Mouse (Mus musculus): ENCODE measurements around the gene Os9. TPM values are rescaled to one million over a fixed set of nuclear protein-coding genes. Genes with fewer than 3 reads are reported as not detected.
A peak's percentile ranks its signal among the peaks of the same experiment; 100 is the strongest.

Os9 gene
- polyA plus RNA-seq, 1 experiment from 2014 or later: 138 TPM

- Histone ChIP-seq H3K4me1 (replicated peaks) (no peaks in the 10 kb centered on the region), H3K27ac (no peak overlapping the region), H3K4me2 (replicated peaks) (no peak overlapping the region), H3K4me3 (replicated peaks) (no peak overlapping the region), H3K36me3 (peaks cover 60% of the 10 kb centered on the region), H3K27me3 (no peaks in the 10 kb centered on the region), H3K9ac (replicated peaks) (no peak overlapping the region), H3K9me3 (no peaks in the 10 kb centered on the region)
- ATAC-seq: no peak
- 90% methylated on average over 16 of the region's 16 CpGs for WGBS
Measured at GRCm38 (mm10) chr10:127107563-127108261, 13.2 kb downstream of the Os9 start.

DNA sequence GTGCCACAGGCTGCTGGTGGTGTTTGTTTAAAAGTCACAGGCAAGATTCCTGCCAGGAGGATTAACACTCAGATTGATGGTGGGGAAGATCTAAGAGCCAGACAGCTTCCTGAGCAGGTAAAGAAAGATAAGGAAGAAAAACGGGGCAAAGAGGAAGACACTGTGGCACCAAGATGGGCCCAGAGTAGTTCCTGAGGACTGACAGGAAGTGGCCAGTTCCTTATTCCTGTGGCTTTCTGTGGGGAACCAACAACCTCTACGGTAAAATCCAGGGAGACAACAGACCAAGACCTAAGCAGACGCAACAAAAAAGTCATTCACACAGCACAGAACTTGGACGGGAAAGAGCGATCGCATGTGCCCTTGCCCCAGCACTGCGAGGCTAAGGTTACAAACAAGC lies 17.3 kb downstream of the Os9 start:
- H3K27me3 ChIP-seq: no peaks in the 10 kb centered on the region
- no peak overlapping the region for H3K9ac ChIP-seq (replicated peaks)
- ATAC-seq: no peak
- no peak overlapping the region for H3K4me3 ChIP-seq (replicated peaks)
- no peak overlapping the region for H3K4me2 ChIP-seq (replicated peaks)
- peaks cover 60% of the 10 kb centered on the region for H3K36me3 ChIP-seq
- 91% methylated on average over 7 of the region's 7 CpGs for WGBS
- no peaks in the 10 kb centered on the region for H3K4me1 ChIP-seq (replicated peaks)
- H3K9me3 ChIP-seq: no peaks in the 10 kb centered on the region
- no peak overlapping the region for H3K27ac ChIP-seq

- WGBS: 88% methylated on average over 6 of the region's 6 CpGs
- Histone ChIP-seq H3K4me2 (replicated peaks) (no peak overlapping the region), H3K27ac (no peak overlapping the region), H3K9me3 (no peaks in the 10 kb centered on the region), H3K4me1 (replicated peaks) (no peaks in the 10 kb centered on the region), H3K27me3 (no peaks in the 10 kb centered on the region), H3K9ac (replicated peaks) (no peak overlapping the region), H3K4me3 (replicated peaks) (no peak overlapping the region), H3K36me3 (peaks cover 71% of the 10 kb centered on the region)
- ATAC-seq: no peak
Measured at GRCm38 (mm10) chr10:127101151-127101550, 19.8 kb downstream of the Os9 start.

GRCm38 (mm10) chr10:127100414-127100813 lies 20.5 kb downstream of the Os9 start:
- Histone ChIP-seq H3K27me3 (no peaks in the 10 kb centered on the region), H3K36me3 (peaks cover 73% of the 10 kb centered on the region), H3K4me1 (replicated peaks) (no peaks in the 10 kb centered on the region), H3K9me3 (no peaks in the 10 kb centered on the region), H3K4me2 (replicated peaks) (no peak overlapping the region), H3K27ac (no peak overlapping the region), H3K9ac (replicated peaks) (no peak overlapping the region), H3K4me3 (replicated peaks) (no peak overlapping the region)
- 88% methylated on average over 8 of the region's 8 CpGs for WGBS
- no peak for ATAC-seq

- Histone ChIP-seq H3K36me3 (peaks cover 73% of the 10 kb centered on the region), H3K9ac (replicated peaks) (no peak overlapping the region), H3K9me3 (no peaks in the 10 kb centered on the region), H3K4me1 (replicated peaks) (peaks cover 1% of the 10 kb centered on the region; the same call in 1 of the 2 replicates), H3K4me2 (replicated peaks) (no peak overlapping the region), H3K4me3 (replicated peaks) (no peak overlapping the region), H3K27ac (no peak overlapping the region), H3K27me3 (no peaks in the 10 kb centered on the region)
- no peak for ATAC-seq
- 93% methylated on average over 14 of the region's 15 CpGs for WGBS
Measured at GRCm38 (mm10) chr10:127099868-127100267, 21.1 kb downstream of the Os9 start.

- ATAC-seq: no peak
- peaks cover 67% of the 10 kb centered on the region for H3K36me3 ChIP-seq
Measured at GRCm38 (mm10) chr10:127099191-127099590, 21.7 kb downstream of the Os9 start.

DNA sequence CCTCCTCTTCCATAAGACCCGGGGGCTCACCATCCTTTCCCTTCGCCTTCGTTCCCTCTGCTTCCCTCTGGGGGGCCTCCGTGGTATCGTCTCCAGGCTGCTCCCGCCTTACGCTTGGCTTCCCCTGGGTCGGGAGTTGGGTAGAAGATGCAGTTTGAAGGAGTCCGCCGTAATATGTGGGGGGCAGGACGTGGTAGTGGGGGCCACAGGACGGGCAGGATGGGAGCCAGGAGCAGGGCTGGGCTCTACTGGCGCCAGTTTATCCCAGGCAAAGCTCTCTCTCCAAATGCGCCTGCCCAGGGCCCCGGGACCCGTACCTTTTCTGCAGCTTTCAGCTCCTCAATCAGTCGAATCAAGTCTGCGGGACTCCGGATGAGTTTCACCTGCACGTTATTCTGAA lies 22.4 kb downstream of the Os9 start:
- no peaks in the 10 kb centered on the region for H3K27me3 ChIP-seq
- H3K36me3 ChIP-seq: peaks cover 70% of the 10 kb centered on the region
- no peak overlapping the region for H3K9ac ChIP-seq (replicated peaks)
- peaks cover 11% of the 10 kb centered on the region; the same call in 1 of the 2 replicates for H3K4me1 ChIP-seq (replicated peaks)
- no peak overlapping the region for H3K4me2 ChIP-seq (replicated peaks)
- 80% methylated on average over 20 of the region's 20 CpGs for WGBS
- ATAC-seq: no peak
- H3K9me3 ChIP-seq: no peaks in the 10 kb centered on the region
- no peak overlapping the region for H3K27ac ChIP-seq
- no peak overlapping the region for H3K4me3 ChIP-seq (replicated peaks)

More at GRCm38 (mm10) chr10:127099191-127099590, 21.7 kb downstream of the Os9 start:
- WGBS: 90% methylated on average over 10 of the region's 10 CpGs
- Histone ChIP-seq H3K4me3 (replicated peaks) (no peak overlapping the region), H3K9ac (replicated peaks) (no peak overlapping the region), H3K27ac (no peak overlapping the region), H3K4me1 (replicated peaks) (peaks cover 8% of the 10 kb centered on the region; the same call in 1 of the 2 replicates), H3K27me3 (no peaks in the 10 kb centered on the region), H3K4me2 (replicated peaks) (no peak overlapping the region), H3K9me3 (no peaks in the 10 kb centered on the region)

DNA sequence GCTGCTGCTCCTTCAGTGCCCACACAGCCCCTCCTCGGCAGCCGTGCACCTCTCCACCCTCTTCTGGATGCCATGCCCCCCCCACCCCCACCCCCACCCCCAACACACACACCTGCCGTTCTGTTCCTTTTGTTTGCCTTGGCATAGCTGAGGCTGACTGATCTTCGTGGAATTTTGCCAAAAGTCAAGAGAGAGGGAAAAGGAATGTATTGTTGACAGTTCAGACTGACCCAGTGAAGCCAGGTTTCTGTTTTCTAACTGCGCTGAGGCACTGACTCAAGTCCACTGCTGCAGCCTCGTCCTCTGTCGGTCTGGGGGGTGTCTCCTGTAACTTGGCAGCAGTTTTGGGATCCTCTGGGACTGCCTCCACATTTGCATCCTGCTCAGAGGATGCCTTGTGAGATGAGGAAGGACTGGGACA lies 26.5 kb downstream of the Os9 start:
- peaks cover 31% of the 10 kb centered on the region for H3K4me1 ChIP-seq (replicated peaks)
- H3K9me3 ChIP-seq: no peaks in the 10 kb centered on the region
- H3K4me3 ChIP-seq (replicated peaks): no peak overlapping the region
- ATAC-seq: no peak
- H3K27ac ChIP-seq: peak overlapping the region; percentile 44; the same call in 1 of the 2 replicates
- peaks cover 81% of the 10 kb centered on the region for H3K36me3 ChIP-seq
- no peak overlapping the region for H3K9ac ChIP-seq (replicated peaks)
- 47% methylated on average over 7 of the region's 7 CpGs for WGBS
- no peak overlapping the region for H3K4me2 ChIP-seq (replicated peaks)
- peaks cover 40% of the 10 kb centered on the region for H3K27me3 ChIP-seq

- ATAC-seq: no peak
- H3K36me3 ChIP-seq: peaks cover 78% of the 10 kb centered on the region
- H3K4me3 ChIP-seq (replicated peaks): no peak overlapping the region
- 52% methylated on average over 4 of the region's 4 CpGs for WGBS
- no peaks in the 10 kb centered on the region for H3K9me3 ChIP-seq
- H3K4me2 ChIP-seq (replicated peaks): no peak overlapping the region
- H3K4me1 ChIP-seq (replicated peaks): peaks cover 31% of the 10 kb centered on the region
- peaks cover 56% of the 10 kb centered on the region for H3K27me3 ChIP-seq
- no peak overlapping the region for H3K27ac ChIP-seq
- no peak overlapping the region for H3K9ac ChIP-seq (replicated peaks)
Measured at GRCm38 (mm10) chr10:127092742-127093141, 28.2 kb downstream of the Os9 start.

DNA sequence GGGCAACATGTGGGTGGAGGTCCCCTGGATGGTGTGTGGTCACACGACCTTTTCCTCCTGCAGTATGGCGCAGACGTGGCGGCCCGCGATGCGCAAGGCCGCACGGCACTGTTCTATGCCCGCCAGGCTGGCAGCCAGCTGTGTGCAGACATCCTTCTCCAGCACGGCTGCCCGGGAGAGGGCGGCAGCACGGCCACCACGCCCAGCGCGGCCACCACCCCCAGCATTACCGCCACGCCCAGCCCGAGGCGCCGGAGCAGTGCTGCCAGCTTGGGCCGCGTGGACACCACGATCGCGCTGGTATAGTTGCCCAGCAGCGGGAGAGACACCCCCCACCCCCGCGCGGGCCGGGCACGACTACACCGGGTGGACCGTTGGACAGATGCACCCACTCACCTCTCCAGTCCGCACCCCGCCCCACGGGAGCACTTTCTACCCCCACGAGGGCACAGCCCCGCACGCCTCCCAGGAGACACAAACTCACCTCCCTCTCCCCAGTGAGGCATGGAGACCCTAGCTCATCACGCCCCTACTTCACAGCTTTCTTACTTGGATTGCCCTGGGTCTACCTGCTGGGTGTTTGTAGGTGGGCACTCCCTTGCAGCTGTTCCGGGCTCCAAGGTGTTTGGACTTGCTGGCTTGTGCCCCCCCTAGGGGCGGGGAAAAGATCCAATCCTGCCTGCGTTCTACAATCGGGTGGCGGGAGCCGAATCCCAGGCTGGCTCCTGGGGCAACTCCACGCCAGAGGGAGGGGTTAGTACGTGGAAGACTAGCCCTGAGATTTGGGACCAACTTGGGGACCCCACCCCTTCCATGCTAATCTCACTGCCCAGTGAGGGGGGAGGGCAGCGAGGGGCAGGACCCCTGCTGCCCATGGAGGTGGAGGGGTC lies 29.2 kb downstream of the Os9 start:
- Histone ChIP-seq H3K4me1 (replicated peaks) (peaks cover 31% of the 10 kb centered on the region), H3K4me3 (replicated peaks) (peak overlapping the region; percentile 22), H3K9ac (replicated peaks) (peak overlapping the region; percentile 48), H3K36me3 (peaks cover 78% of the 10 kb centered on the region), H3K27me3 (peaks cover 66% of the 10 kb centered on the region), H3K4me2 (replicated peaks) (peak overlapping the region; percentile 46), H3K27ac (no peak overlapping the region), H3K9me3 (no peaks in the 10 kb centered on the region)
- ATAC-seq: peak; percentile 34
- 7% methylated on average over 50 of the region's 51 CpGs for WGBS

DNA sequence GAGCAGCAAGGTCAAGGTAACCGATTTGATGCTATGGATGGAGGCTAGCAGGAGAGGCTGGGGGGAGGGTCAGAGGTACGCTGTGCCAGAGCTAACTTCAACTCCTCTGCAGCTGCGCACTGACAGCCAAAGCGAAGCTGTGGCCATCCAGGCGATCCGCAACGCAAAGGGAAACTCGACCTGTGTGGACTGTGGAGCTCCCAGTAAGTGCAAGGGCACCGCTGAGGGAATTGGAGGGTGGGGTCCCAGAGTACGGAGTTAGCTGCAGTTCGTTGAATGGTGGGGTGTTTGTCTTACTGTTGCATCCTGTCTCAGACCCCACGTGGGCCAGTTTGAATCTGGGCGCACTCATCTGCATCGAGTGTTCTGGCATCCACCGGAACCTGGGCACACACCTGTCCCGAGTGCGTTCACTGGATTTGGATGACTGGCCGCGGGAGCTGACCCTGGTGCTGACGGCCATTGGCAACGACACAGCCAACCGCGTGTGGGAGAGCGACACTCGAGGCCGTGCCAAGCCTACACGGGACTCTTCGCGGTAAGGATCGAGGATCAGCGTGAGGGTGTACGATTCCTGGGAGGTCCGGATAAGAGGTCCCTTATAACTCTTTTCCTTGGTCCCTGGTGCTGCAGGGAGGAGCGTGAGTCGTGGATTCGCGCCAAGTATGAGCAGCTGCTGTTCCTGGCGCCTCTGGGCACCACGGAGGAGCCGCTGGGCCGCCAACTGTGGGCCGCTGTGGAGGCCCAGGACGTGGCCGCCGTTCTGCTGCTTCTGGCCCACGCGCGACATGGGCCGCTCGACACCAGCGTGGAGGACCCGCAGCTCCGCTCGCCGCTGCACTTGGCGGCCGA lies 30.1 kb downstream of the Os9 start:
- peaks cover 75% of the 10 kb centered on the region for H3K36me3 ChIP-seq
- H3K4me3 ChIP-seq (replicated peaks): peak overlapping the region; percentile 22
- H3K9me3 ChIP-seq: no peaks in the 10 kb centered on the region
- ATAC-seq: peak; percentile 5; the same call in 1 of the 2 replicates
- no peak overlapping the region for H3K27ac ChIP-seq
- peaks cover 66% of the 10 kb centered on the region for H3K27me3 ChIP-seq
- peak overlapping the region; percentile 46 for H3K4me2 ChIP-seq (replicated peaks)
- peaks cover 31% of the 10 kb centered on the region for H3K4me1 ChIP-seq (replicated peaks)
- H3K9ac ChIP-seq (replicated peaks): peak overlapping the region; percentile 48
- 10% methylated on average over 57 of the region's 57 CpGs for WGBS

All from midbrain, embryonic 13.5 days (tissue).